Mouse (Mus musculus) activated CD4-positive, CD25-positive, alpha-beta regulatory T cell (primary cell): Measurements from ENCODE around the gene Pkn1. TPM values are rescaled to one million over a fixed set of nuclear protein-coding genes. Genes with fewer than 3 reads are reported as not detected.

Experiments used
- polyA plus RNA-seq, 2 experiments: library from polyadenylated mRNA; unstranded; fragments of 100-300 nt; shearing (Covaris generic); gene quantifications; one replicate each; pipeline ENCODE4 v1.2.1; 2017

The Pkn1 gene
- 100 to 1,000 TPM; 122 to 172 TPM for polyA plus RNA-seq

DNA sequence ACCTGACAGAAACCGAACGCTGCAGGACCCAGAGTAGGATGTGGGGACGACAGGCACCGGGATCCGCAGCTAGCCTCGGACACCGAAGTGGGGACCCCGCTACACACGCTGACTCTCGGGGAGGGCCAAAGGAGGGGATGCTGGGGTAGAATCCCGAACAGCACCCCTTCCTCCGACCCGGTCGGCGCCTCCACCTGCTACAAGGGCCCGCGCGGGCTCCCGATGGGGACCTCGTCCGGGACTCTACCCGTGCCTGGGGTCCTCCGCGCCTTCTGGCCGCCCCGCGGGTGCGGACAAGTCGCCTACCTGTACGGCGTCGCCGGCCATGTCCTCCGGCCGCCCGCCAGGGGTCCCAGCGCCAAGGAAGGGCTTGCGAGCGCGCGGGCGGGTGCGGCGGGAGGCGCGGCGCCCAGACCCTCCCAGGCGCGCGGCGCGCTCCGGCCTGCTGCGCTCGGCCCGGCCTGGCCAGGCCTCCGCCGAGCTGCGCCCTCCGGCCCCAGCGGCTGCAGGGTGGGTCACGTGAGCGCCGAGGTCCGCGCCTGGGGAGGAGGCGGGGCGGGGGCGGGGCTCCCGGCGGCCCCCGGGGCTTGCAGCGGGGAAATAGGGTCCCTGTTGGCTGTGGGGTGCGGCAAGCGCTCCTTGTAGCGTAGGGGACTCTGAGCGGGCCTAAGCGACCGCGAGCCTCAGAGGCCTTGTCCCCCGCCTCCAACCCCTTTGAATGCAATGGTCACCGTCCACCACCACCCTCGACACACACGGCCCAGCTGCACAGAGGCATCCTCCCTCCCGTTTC lies at the start of gene Pkn1:
Gene Pkn1 (minus strand): TSS at position 519 of the 793 bp plus-strand sequence.

DNA sequence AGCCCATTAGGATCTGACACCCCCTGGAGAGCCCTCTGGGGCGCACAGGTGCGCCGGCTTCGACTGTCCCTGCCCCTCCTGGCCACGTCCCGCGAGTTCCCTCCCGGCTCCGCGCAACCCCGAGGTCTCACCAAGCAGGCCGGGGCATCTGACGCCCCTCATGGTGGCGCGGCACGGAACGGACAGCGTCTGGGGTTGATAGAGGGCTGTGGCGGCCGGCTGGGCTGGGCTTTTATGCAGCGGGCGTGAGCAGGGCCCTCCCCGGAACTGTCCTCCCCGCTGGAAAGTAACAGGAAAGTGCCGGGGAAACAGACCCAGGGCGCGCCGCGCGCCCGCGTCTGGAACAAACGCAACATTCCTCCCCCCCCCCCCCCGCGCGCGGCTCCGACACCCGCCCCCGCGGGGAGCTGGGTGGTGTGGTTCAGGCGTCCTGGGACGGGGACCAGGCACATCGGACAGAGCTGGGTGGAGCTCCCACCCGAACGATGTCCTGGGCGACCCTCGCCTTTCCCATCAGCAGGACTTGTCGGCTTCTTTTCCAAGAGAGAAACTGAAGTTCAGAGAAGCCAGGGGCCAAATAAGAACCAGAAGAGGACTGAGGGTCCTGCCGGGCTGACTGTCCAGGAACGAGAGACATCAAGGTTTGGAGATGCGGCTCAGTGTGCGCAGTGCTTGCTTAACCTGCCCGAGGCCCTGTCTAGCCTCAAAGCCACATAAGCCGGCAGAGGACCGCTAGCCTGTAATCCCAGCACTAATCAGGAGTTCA lies 42.2 kb upstream of the Pkn1 start, which contains the start of gene Adgre5:
Gene Adgre5 (minus strand): TSS at position 351 of the 766 bp plus-strand sequence.

DNA sequence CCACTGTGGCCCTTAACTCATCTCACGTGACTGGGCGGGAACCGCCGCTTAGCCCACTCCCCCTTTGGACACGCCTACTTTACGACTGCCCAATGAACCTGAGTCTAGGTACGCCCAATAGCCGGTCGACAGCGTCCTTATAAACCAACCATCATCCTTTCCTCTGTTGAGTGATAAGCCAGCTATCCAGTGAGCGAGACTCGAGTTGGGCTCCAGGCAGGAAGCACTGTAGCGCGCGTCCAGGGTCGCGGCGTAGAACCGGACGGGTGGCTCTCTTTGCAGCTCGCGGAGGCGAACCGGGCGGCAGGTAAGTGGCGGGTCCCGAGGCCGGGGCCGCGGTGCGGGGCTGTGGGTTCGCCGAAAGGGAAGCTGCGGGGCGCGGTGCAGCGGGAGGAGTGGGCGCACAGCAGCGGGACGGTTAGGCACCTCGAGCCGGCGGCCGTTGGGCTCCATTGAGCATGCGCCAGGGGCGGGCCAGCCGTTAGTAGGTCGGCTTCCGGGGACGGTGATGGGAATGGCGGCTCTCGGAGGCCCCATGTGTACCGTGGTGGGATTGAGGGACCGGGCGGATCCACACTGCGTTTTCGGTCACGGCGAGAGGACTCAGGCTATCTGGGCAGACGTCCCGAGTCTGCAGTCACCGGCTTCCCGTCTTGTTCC lies 16.2 kb upstream of the Pkn1 start, which contains the start of gene Ddx39:
Gene Ddx39 (plus strand): TSS at position 147 of the 660 bp plus-strand sequence.

DNA sequence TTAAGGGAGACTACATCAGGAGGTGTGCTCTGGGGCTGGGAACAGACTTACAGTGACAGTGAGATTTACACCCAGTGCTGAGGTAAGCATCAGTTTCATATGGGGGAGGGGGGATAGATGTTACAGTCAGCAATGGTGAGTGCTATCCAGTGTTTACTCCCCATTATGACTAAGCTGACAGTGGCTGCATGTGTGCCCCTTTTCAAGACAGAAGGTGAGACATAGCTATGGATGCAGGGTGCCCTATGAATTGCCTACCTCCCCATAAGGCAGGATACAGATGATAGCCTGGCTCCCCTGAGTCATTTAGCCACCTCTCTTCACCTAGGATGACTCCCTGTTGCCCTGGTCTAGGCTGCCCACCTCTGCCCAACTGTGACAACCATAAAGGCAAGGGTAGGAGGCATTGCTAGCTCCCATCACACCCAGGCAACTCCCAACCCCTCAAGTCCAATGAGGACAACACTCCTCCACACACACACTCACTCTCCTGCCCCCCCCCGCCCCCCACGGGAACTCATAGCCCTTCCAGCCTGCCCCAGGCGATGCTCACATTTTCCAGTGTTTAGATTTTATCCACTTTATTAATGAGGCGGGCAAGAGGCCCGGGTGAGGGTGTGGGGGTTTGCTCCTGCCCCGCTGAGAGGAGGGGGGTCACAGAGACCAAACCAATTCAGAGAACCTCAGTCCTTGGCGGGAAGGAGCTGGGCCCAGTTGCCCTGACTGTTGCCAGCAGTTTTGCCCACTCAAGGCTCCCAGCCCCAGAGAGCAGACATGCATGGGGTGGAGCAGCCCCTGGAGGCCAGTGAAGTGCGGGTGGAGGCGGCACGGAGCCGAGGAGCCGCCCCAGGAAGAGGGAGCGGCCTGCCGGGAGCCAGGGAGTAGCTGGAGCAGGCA lies 32.8 kb downstream of the Pkn1 start, which contains the start of gene Ptger1:
Gene Ptger1 (plus strand): TSS at position 710 of the 897 bp plus-strand sequence.

DNA sequence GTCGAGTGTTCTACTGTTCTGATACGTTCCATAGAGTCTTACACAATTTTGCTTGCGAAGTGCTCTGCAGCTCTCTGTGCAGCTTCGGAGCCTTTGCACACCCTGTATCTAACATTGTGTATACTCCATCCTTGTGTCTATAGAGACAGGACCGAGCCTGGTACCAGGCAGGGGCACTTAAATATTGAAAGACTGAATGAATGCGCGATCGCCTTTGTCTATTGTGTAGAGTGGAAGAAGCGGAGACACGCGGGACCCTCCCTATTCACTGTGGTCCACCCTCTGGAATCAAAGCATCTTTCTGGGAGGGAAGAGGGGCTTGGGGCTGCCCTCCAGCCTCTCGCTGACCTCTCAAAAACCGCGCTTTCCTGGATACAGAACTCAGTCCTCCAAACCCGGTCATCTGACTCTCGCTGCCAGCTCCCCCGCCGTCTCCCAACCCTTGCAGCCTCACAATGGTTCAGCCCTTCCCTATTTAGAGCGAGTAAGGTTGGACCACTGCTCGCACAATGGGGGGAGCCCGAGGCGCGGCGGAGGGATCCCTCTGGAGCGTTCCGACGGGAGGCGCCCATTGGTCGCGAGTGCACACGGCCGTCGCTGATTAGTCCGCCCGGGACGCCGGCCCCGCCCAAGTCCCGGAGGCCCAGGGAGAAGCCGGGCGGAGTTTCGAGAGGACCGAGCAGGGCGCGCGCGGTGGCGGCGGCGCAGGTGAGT lies 46.8 kb downstream of the Pkn1 start, which contains the start of gene Gipc1:
Gene Gipc1 (plus strand): TSS at position 648 of the 714 bp plus-strand sequence.

Other genes starting within 250 kb of the Pkn1 start
- gene Scoc, start 240.8 kb downstream of the Pkn1 start, polyA plus RNA-seq: 10 to 100 TPM; 22.8 to 28.9 TPM
- gene Olfr370, start 163.4 kb downstream of the Pkn1 start, polyA plus RNA-seq: not detected
- 100 to 1,000 TPM; 291 to 304 TPM for gene Ndufb7, start 132.5 kb downstream of the Pkn1 start, polyA plus RNA-seq
- 100 to 1,000 TPM; 406 to 440 TPM for gene Tecr, start 91.2 kb downstream of the Pkn1 start, polyA plus RNA-seq
- gene Dnajb1, start 91.0 kb downstream of the Pkn1 start, polyA plus RNA-seq: 10 to 100 TPM; 74.4 to 77.3 TPM
- gene Gipc1, start 46.5 kb downstream of the Pkn1 start, polyA plus RNA-seq: 10 to 100 TPM; 59.7 to 61.0 TPM
- 1 to 10 TPM; 1.0 to 2.5 TPM for gene Ptger1, start 32.5 kb downstream of the Pkn1 start, polyA plus RNA-seq
- gene Ddx39, start 16.0 kb upstream of the Pkn1 start, polyA plus RNA-seq: 100 to 1,000 TPM; 173 to 220 TPM
- 100 to 1,000 TPM; 251 to 404 TPM for gene Adgre5, start 42.1 kb upstream of the Pkn1 start, polyA plus RNA-seq
- 10 to 100 TPM in 1 of 2 experiments, 1 to 10 TPM in 1; 7.8 to 15.3 TPM for gene Adgrl1, start 200.9 kb upstream of the Pkn1 start, polyA plus RNA-seq